Mouse (Mus musculus) embryonic facial prominence, embryonic 12.5 days (tissue): ENCODE data around the gene Cartpt. TPM values are rescaled to one million over a fixed set of nuclear protein-coding genes. Genes with fewer than 3 reads are reported as not detected.
"Not testable (repeated sequence)": the region's sequence is repeated elsewhere in the genome, so short reads cannot be mapped to it uniquely, and the experiment has no call there.

Experiments used
- ATAC-seq: fragments of 200-750 bp; cut with Nextera tagmentation; 2 replicates; pipeline ENCODE4 v1.8.0; 2017; ENCODE audit not compliant: insufficient number of reproducible peaks, insufficient read depth, low FRiP score, low TSS enrichment
- H3K27ac ChIP-seq: fragments of 300-500 bp; sonication (generic); 2 replicates; pipeline ENCODE4 v1.5.1; 2016; ENCODE audit warnings: mild to moderate bottlenecking
- H3K27me3 ChIP-seq: fragments of 300-500 bp; sonication (generic); 2 replicates; pipeline ENCODE4 v1.6.1; 2016; ENCODE audit warnings: mild to moderate bottlenecking, moderate library complexity
- H3K36me3 ChIP-seq: fragments of 300-500 bp; sonication (generic); 2 replicates; pipeline ENCODE4 v1.6.1; 2016; ENCODE audit warnings: mild to moderate bottlenecking
- H3K4me1 ChIP-seq: fragments of 300-500 bp; sonication (generic); 2 replicates; pipeline ENCODE4 v1.6.1; 2016
- H3K4me2 ChIP-seq: fragments of 300-500 bp; sonication (generic); replicated peaks from 2 replicates; pipeline ENCODE4 v1.6.1; 2016; ENCODE audit warnings: mild to moderate bottlenecking, moderate library complexity
- H3K4me3 ChIP-seq: fragments of 300-500 bp; sonication (generic); 2 replicates; pipeline ENCODE4 v1.5.1; 2016; ENCODE audit warnings: mild to moderate bottlenecking
- H3K9ac ChIP-seq: fragments of 300-500 bp; sonication (generic); 2 replicates; pipeline ENCODE4 v1.6.1; 2016; ENCODE audit warnings: mild to moderate bottlenecking, moderate library complexity
- H3K9me3 ChIP-seq: fragments of 300-500 bp; sonication (generic); 2 replicates; pipeline ENCODE4 v1.6.1; 2016; ENCODE audit warnings: mild to moderate bottlenecking, moderate library complexity
- WGBS: fragments of 180-500 bp; shearing (Covaris S2); methylation state at CpG from one replicate; pipeline ENCODE4 v1.1.7; 2016; 5-methylcytosine and 5-hydroxymethylcytosine counted together
- polyA plus RNA-seq: library from polyadenylated mRNA; unstranded; fragments of >200 nt; fragmentation: Nextera tagmentation; extraction: Ambion mirVana; gene quantifications from 2 replicates; pipeline ENCODE4 v1.2.1, GENCODE M21; 2016

Cartpt gene
- polyA plus RNA-seq, 1 experiment from 2014 or later: 3.9 TPM

DNA sequence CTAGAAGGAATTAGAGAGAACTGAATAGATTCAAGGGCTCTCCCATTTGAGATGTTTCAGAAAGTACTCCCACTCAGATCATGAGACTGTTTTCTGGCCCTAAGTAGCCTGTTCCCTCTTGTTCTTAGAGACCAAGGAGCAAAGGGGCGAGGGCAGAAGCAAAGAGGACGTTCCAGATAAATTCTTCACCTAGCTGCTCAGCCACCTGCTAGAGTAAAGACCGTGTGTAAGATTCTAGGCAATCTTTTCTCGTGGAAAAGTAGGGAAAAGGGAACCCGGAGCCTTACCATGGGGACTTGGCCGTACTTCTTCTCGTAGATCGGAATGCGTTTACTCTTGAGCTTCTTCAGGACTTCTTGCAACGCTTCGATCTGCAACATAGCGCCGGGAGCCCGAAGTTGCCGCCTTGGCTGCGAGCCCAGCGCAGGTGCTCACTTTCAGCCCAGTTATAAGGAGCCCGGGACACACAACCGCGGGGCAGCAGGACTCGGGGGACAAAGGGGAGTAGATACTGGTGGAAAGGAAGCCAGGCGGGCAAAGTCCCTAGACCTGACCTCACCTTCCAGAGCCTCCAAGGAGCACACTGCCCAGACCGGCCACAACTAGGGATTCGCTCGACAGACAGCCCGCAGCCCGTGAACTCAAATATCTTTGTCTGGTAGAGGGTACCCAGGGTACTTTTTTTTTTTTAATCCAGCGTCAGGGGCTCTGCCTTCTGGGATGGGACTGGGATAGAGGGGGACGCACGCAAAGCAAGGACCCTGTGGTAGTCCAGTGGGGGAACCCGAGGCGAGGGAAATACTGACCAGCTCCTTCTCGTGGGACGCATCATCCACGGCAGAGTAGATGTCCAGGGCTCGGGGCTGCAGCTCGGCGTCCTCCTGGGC, 978 bp downstream of the Cartpt start:
- H3K27ac ChIP-seq: no peak overlapping the region
- peaks cover 44% of the 10 kb centered on the region for H3K27me3 ChIP-seq
- no peaks in the 10 kb centered on the region for H3K36me3 ChIP-seq
- no peaks in the 10 kb centered on the region for H3K9me3 ChIP-seq
- 7% methylated on average over 38 of the region's 38 CpGs for WGBS
- H3K9ac ChIP-seq: no peak overlapping the region
- H3K4me2 ChIP-seq: peak overlapping the region; percentile 47
- H3K4me3 ChIP-seq: peak overlapping the region; percentile 22
- H3K4me1 ChIP-seq: peaks cover 7% of the 10 kb centered on the region
- no peak for ATAC-seq

DNA sequence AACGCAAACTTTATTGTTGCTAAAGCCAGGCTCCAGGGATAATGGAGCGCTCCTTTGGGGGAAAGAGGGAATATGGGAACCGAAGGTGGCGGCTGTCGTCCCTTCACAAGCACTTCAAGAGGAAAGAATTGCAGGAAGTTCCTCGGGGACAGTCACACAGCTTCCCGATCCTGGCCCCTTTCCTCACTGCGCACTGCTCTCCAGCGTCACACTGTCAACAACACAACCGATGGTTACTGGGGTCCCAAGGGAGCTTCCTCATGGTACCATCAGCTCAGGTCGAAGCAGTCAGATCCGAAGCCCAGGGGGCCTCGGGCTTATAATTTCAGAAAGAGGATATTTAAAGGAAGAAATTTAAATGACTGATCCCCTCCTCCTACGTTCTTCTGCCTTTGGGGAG, 2.1 kb downstream of the Cartpt start:
- Histone ChIP-seq H3K4me1 (peaks cover 7% of the 10 kb centered on the region), H3K9ac (no peak overlapping the region), H3K27me3 (peaks cover 44% of the 10 kb centered on the region), H3K4me3 (no peak overlapping the region), H3K27ac (no peak overlapping the region), H3K4me2 (no peak overlapping the region), H3K9me3 (no peaks in the 10 kb centered on the region), H3K36me3 (no peaks in the 10 kb centered on the region)
- ATAC-seq: no peak
- WGBS: 24% methylated on average over 14 of the region's 14 CpGs

DNA sequence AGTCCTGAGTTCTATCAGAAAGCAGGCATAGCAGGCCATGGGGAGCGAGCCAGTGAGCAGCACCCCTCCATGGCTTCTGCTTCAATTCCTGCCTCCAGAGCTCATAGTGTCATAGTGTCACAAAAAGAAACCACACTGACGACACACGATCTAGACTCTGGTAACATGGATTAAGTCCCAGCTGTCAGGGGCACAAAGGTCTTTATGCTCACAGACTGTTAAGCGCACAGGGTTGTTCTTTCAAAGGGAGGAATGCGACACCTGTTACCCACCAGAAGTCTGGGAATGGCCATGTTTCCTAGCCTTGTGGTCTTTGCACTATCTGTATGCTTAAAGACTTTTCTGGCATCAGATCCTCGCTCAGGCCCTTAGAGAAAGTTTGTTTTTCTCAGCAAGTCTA, 15.3 kb downstream of the Cartpt start:
- H3K4me2 ChIP-seq: no peak overlapping the region
- H3K36me3 ChIP-seq: no peaks in the 10 kb centered on the region
- H3K9ac ChIP-seq: no peak overlapping the region
- no peak overlapping the region for H3K27ac ChIP-seq
- no peaks in the 10 kb centered on the region for H3K4me1 ChIP-seq
- H3K4me3 ChIP-seq: no peak overlapping the region
- no peaks in the 10 kb centered on the region for H3K9me3 ChIP-seq
- WGBS: 71% methylated on average over 6 of the region's 6 CpGs
- no peak for ATAC-seq
- no peaks in the 10 kb centered on the region for H3K27me3 ChIP-seq

DNA sequence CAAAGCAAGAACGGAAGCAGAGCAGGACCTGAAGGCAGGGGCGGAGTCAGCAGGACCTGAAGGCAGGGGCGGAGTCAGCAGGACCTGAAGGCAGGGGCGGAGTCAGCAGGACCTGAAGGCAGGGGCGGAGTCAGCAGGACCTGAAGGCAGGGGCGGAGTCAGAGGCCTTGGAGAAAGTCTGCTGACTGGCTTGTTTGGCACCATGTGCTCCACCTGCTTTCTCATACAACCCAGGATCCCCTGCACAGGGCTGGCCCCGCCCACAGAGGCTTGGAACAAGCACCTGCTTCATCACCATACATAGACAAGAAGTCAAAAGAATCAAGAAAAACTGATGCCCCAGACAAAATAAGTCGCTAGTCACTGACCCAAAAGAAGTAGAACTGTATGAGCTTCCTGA, 19.1 kb downstream of the Cartpt start:
- not testable (repeated sequence) for H3K4me1 ChIP-seq, H3K9me3 ChIP-seq, H3K27ac ChIP-seq, ATAC-seq, H3K4me3 ChIP-seq, H3K36me3 ChIP-seq, H3K9ac ChIP-seq, H3K4me2 ChIP-seq, H3K27me3 ChIP-seq
- whole genome bisulfite sequencing: 69% methylated on average over 8 of the region's 8 CpGs

DNA sequence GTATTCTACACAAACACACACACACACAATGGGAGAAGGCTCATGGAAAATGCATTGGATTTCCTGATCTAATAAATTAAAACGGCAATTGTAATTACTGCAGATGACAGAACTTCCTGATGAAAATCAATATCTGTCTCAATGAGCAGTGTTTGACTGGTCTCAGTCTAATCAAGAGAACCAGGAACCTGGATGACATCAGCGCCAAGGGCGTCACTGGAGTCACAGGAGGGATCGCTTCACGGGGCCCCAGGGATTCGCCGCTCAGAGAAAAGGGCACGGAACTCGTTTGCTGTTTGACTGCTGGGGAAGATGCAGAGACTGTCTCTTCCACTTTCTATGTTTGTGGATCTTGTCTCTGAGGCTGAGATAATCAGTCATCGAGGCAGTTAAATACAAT, 21.2 kb downstream of the Cartpt start:
- Histone ChIP-seq H3K4me1 (no peaks in the 10 kb centered on the region), H3K27ac (no peak overlapping the region), H3K4me3 (no peak overlapping the region), H3K9ac (no peak overlapping the region), H3K4me2 (no peak overlapping the region), H3K36me3 (no peaks in the 10 kb centered on the region), H3K27me3 (no peaks in the 10 kb centered on the region), H3K9me3 (no peaks in the 10 kb centered on the region)
- 69% methylated on average over 10 of the region's 10 CpGs for WGBS
- no peak for ATAC-seq

DNA sequence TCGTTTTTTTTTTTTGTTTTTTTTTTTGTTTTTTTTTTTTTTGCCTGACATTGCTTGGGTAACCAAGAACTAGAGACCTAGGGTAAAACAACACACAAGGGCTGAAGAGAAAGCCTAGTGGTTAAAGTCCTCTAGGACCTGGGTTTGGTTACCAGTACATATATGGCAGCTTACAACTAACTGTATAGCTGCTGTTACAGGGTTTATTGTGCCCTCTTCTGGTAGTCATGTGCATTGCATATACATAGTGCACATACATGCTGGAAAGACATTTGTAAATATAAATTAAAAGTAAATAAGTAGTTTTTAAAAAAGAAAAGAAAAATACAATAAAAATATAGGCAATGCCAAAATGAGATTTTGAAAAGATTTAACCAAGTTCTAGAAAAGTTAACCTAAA, 28.8 kb downstream of the Cartpt start:
- H3K4me2 ChIP-seq: no peak overlapping the region
- 67% methylated on average over 1 of the region's 1 CpGs for WGBS
- H3K9me3 ChIP-seq: peaks cover 11% of the 10 kb centered on the region; the same call in 1 of the 2 replicates
- H3K27ac ChIP-seq: no peak overlapping the region
- no peak overlapping the region for H3K9ac ChIP-seq
- no peaks in the 10 kb centered on the region for H3K36me3 ChIP-seq
- H3K4me1 ChIP-seq: no peaks in the 10 kb centered on the region
- no peak overlapping the region for H3K4me3 ChIP-seq
- H3K27me3 ChIP-seq: no peaks in the 10 kb centered on the region
- no peak for ATAC-seq

DNA sequence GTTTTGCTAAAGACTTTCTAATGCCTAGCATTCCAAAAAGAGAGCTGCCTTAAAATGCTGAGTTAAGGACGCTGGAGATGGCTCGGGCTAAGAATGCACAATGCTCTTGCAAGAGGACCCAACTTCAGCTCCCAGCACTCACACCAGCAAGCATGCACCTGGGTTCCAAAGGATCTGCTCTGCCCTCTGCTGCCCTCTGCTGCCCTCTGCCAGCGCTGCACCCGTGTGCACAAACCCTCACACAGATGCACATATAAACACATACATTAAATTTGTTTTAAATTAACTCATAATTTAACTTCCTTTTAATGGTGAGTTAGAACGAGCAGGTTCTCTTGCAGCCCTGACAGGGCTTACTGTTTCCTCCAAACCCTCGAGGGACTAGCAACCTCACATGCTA, 32.5 kb downstream of the Cartpt start:
- Histone ChIP-seq H3K4me3 (no peak overlapping the region), H3K9ac (no peak overlapping the region), H3K9me3 (peaks cover 11% of the 10 kb centered on the region; the same call in 1 of the 2 replicates), H3K4me2 (no peak overlapping the region), H3K36me3 (no peaks in the 10 kb centered on the region), H3K27ac (no peak overlapping the region), H3K4me1 (no peaks in the 10 kb centered on the region), H3K27me3 (no peaks in the 10 kb centered on the region)
- whole genome bisulfite sequencing: 92% methylated on average over 6 of the region's 6 CpGs
- no peak for ATAC-seq

DNA sequence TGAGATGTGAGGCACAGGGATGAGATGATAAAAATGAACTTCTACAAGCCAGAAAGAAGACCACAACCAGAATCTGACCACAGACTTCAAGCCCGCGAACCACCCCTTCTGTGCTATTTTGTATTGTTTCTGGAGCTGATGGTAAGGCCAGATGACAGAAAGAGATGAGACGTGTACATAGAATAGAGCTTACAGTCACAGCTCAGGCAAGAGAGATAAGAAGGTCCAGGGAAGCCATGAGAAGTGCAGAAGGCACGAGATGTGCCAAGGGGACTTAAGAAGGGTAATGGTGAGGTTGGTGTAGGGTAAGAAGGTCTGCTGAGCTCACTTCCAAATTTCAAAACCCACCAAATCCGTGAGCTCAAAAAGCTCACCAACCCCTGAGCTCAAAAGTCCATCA, 36.6 kb downstream of the Cartpt start:
- Histone ChIP-seq H3K4me2 (no peak overlapping the region), H3K9ac (no peak overlapping the region), H3K27ac (no peak overlapping the region), H3K9me3 (0 out of 2 replicates have a peak, but pooled peaks cover 7% of the 10 kb centered on the region), H3K36me3 (no peaks in the 10 kb centered on the region), H3K27me3 (no peaks in the 10 kb centered on the region), H3K4me3 (no peak overlapping the region), H3K4me1 (no peaks in the 10 kb centered on the region)
- WGBS: 87% methylated on average over 5 of the region's 5 CpGs
- ATAC-seq: no peak

DNA sequence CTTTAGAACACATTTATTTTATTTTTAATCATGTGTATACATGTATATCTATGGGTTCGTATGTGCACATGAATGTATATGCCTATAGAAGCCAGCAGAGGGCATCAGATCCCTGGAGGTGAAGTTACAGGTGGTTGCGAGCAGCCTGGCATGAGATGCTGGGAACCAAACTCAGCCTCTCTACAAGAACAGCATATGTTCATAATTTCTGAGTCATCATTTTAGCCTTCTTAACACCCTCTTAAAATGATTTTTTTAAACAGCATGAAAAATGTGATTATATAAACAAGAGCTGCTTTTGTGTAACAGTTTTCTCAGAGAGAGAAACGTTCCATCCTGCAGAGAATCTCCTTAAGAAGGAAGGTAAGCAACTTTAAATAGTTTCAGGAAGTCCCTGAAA, 40.2 kb downstream of the Cartpt start:
- H3K36me3 ChIP-seq: no peaks in the 10 kb centered on the region
- ATAC-seq: no peak
- H3K4me2 ChIP-seq: no peak overlapping the region
- H3K27ac ChIP-seq: no peak overlapping the region
- H3K27me3 ChIP-seq: no peaks in the 10 kb centered on the region
- WGBS: 84% methylated on average over 3 of the region's 3 CpGs
- no peaks in the 10 kb centered on the region for H3K4me1 ChIP-seq
- no peak overlapping the region for H3K9ac ChIP-seq
- no peak overlapping the region for H3K4me3 ChIP-seq
- no peaks in the 10 kb centered on the region for H3K9me3 ChIP-seq

DNA sequence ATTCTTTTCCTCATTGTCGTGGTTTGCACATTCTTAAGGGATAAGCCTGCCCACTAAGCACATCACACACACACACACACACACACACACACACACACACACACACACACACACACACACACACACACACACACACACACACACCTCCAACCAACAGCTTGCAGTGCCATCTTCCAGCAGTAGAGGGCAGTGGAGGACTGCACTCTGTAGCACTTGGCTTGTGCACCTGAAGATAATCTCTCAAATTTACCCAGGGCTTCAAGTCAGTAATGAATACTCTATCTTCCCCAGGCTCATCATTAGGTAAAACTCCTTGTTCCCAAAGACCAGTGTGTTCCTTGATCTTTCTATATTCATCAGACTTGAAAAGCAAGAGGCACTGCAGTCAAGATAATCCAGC, 41.8 kb downstream of the Cartpt start:
- Histone ChIP-seq H3K36me3 (no peaks in the 10 kb centered on the region), H3K27ac (no peak overlapping the region), H3K9ac (no peak overlapping the region), H3K27me3 (no peaks in the 10 kb centered on the region), H3K9me3 (no peaks in the 10 kb centered on the region), H3K4me2 (no peak overlapping the region), H3K4me3 (no peak overlapping the region), H3K4me1 (no peaks in the 10 kb centered on the region)
- ATAC-seq: no peak
- WGBS: 9% methylated on average over 1 of the region's 1 CpGs

DNA sequence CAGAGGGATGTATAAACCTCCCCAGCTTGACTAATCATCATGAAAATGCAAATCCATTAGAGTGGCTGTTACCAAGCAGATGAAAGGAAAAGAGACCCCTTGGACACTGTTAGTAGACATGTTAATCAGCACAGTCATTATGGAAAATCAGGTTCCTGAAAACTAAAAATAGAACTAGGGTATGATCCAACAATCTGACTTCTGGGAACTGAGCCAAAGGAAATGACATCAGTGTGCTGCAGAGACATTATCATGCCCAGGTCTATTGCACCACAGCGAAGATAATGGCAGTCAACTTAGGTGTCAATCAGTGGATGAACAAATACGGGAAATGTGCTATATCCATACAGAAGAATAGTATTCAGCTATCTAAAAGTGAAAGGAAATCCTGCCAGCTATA, 43.0 kb downstream of the Cartpt start:
- no peaks in the 10 kb centered on the region for H3K36me3 ChIP-seq
- H3K4me1 ChIP-seq: no peaks in the 10 kb centered on the region
- no peaks in the 10 kb centered on the region for H3K27me3 ChIP-seq
- H3K9me3 ChIP-seq: no peaks in the 10 kb centered on the region
- H3K4me2 ChIP-seq: no peak overlapping the region
- no peak overlapping the region for H3K9ac ChIP-seq
- no peak overlapping the region for H3K4me3 ChIP-seq
- WGBS: 71% methylated on average over 2 of the region's 2 CpGs
- no peak overlapping the region for H3K27ac ChIP-seq
- ATAC-seq: no peak

DNA sequence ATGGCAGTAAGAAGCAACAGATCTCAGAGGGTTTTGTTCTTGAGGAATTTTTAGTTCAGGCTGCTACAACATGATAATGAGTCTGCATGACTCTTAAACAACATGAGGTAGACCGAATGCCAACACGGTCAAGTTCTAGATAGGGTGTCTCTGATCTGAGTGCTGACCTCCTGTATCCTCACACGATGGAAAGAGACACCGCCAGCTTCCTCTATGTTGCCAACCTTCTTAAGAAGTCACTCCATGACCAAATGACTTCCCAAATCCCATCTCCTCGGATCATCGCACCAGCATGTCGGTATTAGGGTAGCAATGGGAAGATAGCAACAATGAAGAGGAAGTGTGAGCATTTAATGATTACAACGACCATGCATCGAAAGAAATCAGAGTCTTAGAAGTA, 43.6 kb downstream of the Cartpt start:
- Histone ChIP-seq H3K36me3 (no peaks in the 10 kb centered on the region), H3K4me3 (no peak overlapping the region), H3K27ac (no peak overlapping the region), H3K27me3 (no peaks in the 10 kb centered on the region), H3K4me2 (no peak overlapping the region), H3K9ac (no peak overlapping the region), H3K9me3 (no peaks in the 10 kb centered on the region), H3K4me1 (no peaks in the 10 kb centered on the region)
- WGBS: 85% methylated on average over 9 of the region's 9 CpGs
- ATAC-seq: no peak
